Mouse (Mus musculus): ENCODE data around the gene Mcm9. TPM values are rescaled to one million over a fixed set of nuclear protein-coding genes. Genes with fewer than 3 reads are reported as not detected.

The Mcm9 gene
- polyA plus RNA-seq (2014; fragmentation: Illumina TruSeq; extraction: RNeasy Lipid Tissue Mini Kit (QIAGEN cat#74804); ENCODE audit: low read depth, low replicate concordance): 10.2 TPM

DNA sequence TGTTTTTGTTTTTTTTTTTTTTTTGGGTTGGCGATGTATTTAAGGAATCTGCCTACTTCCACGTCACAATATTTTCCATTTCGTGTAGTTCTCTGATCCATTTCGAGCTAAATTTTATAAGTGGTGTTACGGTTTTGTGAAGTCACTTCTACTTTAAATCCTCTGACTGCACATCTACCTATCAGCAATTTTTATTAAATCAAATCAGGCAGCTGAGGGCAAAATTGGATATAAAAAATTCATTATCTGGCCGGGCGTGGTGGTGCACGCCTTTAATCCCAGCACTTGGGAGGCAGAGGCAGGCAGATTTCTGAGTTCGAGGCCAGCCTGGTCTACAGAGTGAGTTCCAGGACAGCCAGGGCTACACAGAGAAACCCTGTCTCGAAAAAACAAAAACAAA, at the start of gene Mcm9:
Gene Mcm9 (minus strand): TSS at position 101 of the 400 bp plus-strand sequence.

DNA sequence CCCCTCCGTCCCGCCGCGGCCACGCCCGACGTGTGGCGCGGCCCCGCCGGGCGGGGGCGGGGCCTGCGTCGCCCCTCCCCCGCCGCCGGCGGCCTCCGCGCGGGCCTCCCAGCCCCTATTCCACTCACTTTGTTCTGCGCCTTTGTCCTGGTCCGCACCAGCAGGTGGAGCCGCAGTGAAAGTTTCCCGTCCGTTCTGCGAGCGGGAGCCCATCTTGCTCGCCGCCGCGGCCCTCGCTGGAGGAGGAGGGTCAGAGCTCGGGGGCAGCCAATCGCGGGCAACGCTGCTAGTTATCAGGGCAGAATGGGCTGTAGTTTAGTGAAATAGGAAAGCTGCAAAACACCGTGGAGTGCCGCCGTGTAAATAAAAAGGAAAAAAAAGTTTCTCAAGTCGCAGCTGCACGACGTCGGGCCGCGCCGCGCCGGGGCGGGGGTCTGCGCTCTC, 33.5 kb downstream of the Mcm9 start, which contains the start of gene Asf1a:
Gene Asf1a (plus strand): TSS at position 81 of the 444 bp plus-strand sequence.

Other genes with a start within 250 kb of the Mcm9 start
- gene Asf1a, start 33.7 kb downstream of the Mcm9 start, polyA plus RNA-seq (2014; fragmentation: Illumina TruSeq; extraction: RNeasy Lipid Tissue Mini Kit (QIAGEN cat#74804); ENCODE audit: low read depth, low replicate concordance): 96.5 TPM
- 20.2 TPM for gene Fam184a, start 120.7 kb upstream of the Mcm9 start, polyA plus RNA-seq (2014; fragmentation: Illumina TruSeq; extraction: RNeasy Lipid Tissue Mini Kit (QIAGEN cat#74804); ENCODE audit: low read depth, low replicate concordance)

Data from kidney, adult 10 weeks (tissue).